In genomic region chr7:45640191-45640957, GRCm38 (mm10) we compare ENCODE assay signal across 13 mouse cellular contexts. TPM values are rescaled to one million over a fixed set of nuclear protein-coding genes. Genes with fewer than 3 reads are reported as not detected.
DNase-seq lines count a peak whose midpoint lies in the region; ATAC-seq and TF ChIP-seq lines count a peak whose summit lies in the region.
"Had no signal": no experiment of that assay in that cellular context is flagged by ENCODE, and none has a peak within 500 bp of the region (broad histone marks: within the 10 kb centered on the region; RNA-seq: fewer than 3 reads in every experiment).

No protein-coding gene starts in this region.

- no peak overlapping the region for H3K9ac ChIP-seq in limb, embryonic 12.5 days (replicated peaks)
- H3K9ac ChIP-seq: liver, embryonic 15.5 days; midbrain, embryonic 12.5 days had no signal

- no peak overlapping the region for H3K4me3 ChIP-seq in limb, embryonic 12.5 days (replicated peaks)
- H3K4me3 ChIP-seq in limb, embryonic 10.5 days: no peak overlapping the region
- H3K4me3 ChIP-seq in myocyte: peak overlapping the region; percentile 16
- H3K4me3 ChIP-seq: erythroblast, embryonic 14.5 days; liver, embryonic 15.5 days; midbrain, embryonic 12.5 days had no signal

- no peaks in the 10 kb centered on the region for H3K79me2 ChIP-seq in myocyte (ENCODE audit: control insufficient read depth, insufficient read depth)

- peaks cover 14% of the 10 kb centered on the region; the same call in 1 of the 2 replicates for H3K36me3 ChIP-seq in limb, embryonic 12.5 days
- peaks cover 11% of the 10 kb centered on the region for H3K36me3 ChIP-seq in limb, embryonic 10.5 days
- H3K36me3 ChIP-seq in myocyte (ENCODE audit: control insufficient read depth, insufficient read depth): no peaks in the 10 kb centered on the region
- H3K36me3 ChIP-seq: liver, embryonic 15.5 days had no signal

- peak; percentile 97 for DNase-seq in heart, adult 11 months
- DNase-seq in heart, postnatal 14 days: no peak
- no peak for DNase-seq in limb, embryonic 10.5 days (ENCODE audit: low spot score)
- peak; percentile 26 to 58 for DNase-seq in gastrocnemius, adult 8-10 months (ENCODE audit: low spot score in 2 of 2)
- no peak for DNase-seq in frontal cortex, postnatal 25 days (ENCODE audit: low spot score in 2 of 2)
- DNase-seq: layer of hippocampus, postnatal 36 days; thymus, adult 2 months had no signal

- 74% methylated on average over 19 of the region's 19 CpGs for WGBS in limb, embryonic 12.5 days
- 80% methylated on average over 19 of the region's 19 CpGs for WGBS in limb, embryonic 10.5 days

- no peak overlapping the region for H3K27ac ChIP-seq in limb, embryonic 12.5 days
- no peak overlapping the region for H3K27ac ChIP-seq in limb, embryonic 10.5 days
- H3K27ac ChIP-seq: hindbrain, postnatal 0 days; liver, embryonic 15.5 days; midbrain, embryonic 12.5 days had no signal

- no peaks in the 10 kb centered on the region for H3K9me3 ChIP-seq in limb, embryonic 12.5 days
- no peaks in the 10 kb centered on the region for H3K9me3 ChIP-seq in limb, embryonic 10.5 days (replicated peaks)
- H3K9me3 ChIP-seq: liver, embryonic 15.5 days; midbrain, embryonic 12.5 days had no signal

- intact Hi-C loops in heart, postnatal 14 days (cut with DNase I): no loop called here

- no peak overlapping the region for H3ac ChIP-seq in myocyte (ENCODE audit: control insufficient read depth, insufficient read length)

- peaks cover 49% of the 10 kb centered on the region for H3K4me1 ChIP-seq in limb, embryonic 12.5 days (replicated peaks)
- peaks cover 52% of the 10 kb centered on the region for H3K4me1 ChIP-seq in limb, embryonic 10.5 days

- TF ChIP-seq POLR2A in myocyte (IDR thresholded peaks at IDR 0.05; ENCODE audit: insufficient read length, low read depth): no peak

- peak overlapping the region; percentile 64; the same call in 1 of the 2 replicates for H3K4me2 ChIP-seq in limb, embryonic 12.5 days
- peak overlapping the region; percentile 64 for H3K4me2 ChIP-seq in myocyte (ENCODE audit: low read depth)
- H3K4me2 ChIP-seq: liver, embryonic 15.5 days had no signal

- no peak for ATAC-seq in limb, embryonic 12.5 days (ENCODE audit: insufficient number of reproducible peaks, insufficient read depth, low FRiP score, low TSS enrichment, low read depth)
- ATAC-seq: hindbrain, postnatal 0 days had no signal

- peaks cover 6% of the 10 kb centered on the region; the same call in 1 of the 2 replicates for H3K27me3 ChIP-seq in limb, embryonic 12.5 days
- peaks cover 21% of the 10 kb centered on the region; the same call in 1 of the 2 replicates for H3K27me3 ChIP-seq in limb, embryonic 10.5 days (ENCODE audit: low read depth, poor library complexity, severe bottlenecking)
- no peaks in the 10 kb centered on the region for H3K27me3 ChIP-seq in myocyte (ENCODE audit: control insufficient read depth, insufficient read depth, insufficient read length)

TF ChIP-seq in myocyte, 11 proteins besides CTCF, POLR2A, EP300 and RAD21:
- TF ChIP-seq E2F4 (IDR thresholded peaks at IDR 0.05; ENCODE audit: insufficient read depth): no peak

RNA-seq across cellular contexts. Expression of gene Mamstr, which starts 0.6 kb away (rescaled TPM):
- 1 to 10 TPM; 6.4 to 6.9 TPM for total RNA-seq in heart, postnatal 14 days (2021)
- 5.7 and 5.9 TPM in 2 replicates for polyA plus RNA-seq in limb, embryonic 12.5 days (2016; fragmentation: Nextera tagmentation; extraction: Ambion mirVana)
- 2.2 and 3.2 TPM in 2 replicates for polyA plus RNA-seq in limb, embryonic 10.5 days (2016; fragmentation: Nextera tagmentation; extraction: Ambion mirVana)
- 10 to 100 TPM; 18.5 to 36.8 (median 28.8) TPM for total RNA-seq in gastrocnemius, adult 8-10 months (2022)
- 12.5 TPM for polyA plus RNA-seq in myocyte (2012; fragmentation: generic; extraction: Trizol)
- polyA plus RNA-seq: erythroblast, embryonic 14.5 days had no signal

RNA-seq across cellular contexts. Expression of gene Rasip1, which starts 13.1 kb away (rescaled TPM):
- 10 to 100 TPM; 42.6 to 42.8 TPM for total RNA-seq in heart, postnatal 14 days (2021)
- 11.7 and 13.4 TPM in 2 replicates for polyA plus RNA-seq in limb, embryonic 12.5 days (2016; fragmentation: Nextera tagmentation; extraction: Ambion mirVana)
- 8.0 and 8.3 TPM in 2 replicates for polyA plus RNA-seq in limb, embryonic 10.5 days (2016; fragmentation: Nextera tagmentation; extraction: Ambion mirVana)
- total RNA-seq in gastrocnemius, adult 8-10 months (2022): 1 to 10 TPM; 5.1 to 7.0 (median 5.3) TPM
- polyA plus RNA-seq in myocyte (2012; fragmentation: generic; extraction: Trizol): 0.40 TPM

RNA-seq across cellular contexts. Expression of gene Izumo1, which starts 18.8 kb away (rescaled TPM):
- under 1 TPM; 0.54 to 0.67 TPM for total RNA-seq in heart, postnatal 14 days (2021)
- polyA plus RNA-seq in limb, embryonic 12.5 days (2016; fragmentation: Nextera tagmentation; extraction: Ambion mirVana): 0.13 and 0.17 TPM in 2 replicates
- polyA plus RNA-seq in limb, embryonic 10.5 days (2016; fragmentation: Nextera tagmentation; extraction: Ambion mirVana): 0.24 TPM in 1 of 2 replicates, not detected in the other
- not detected for total RNA-seq in gastrocnemius, adult 8-10 months (2022)
- polyA plus RNA-seq in myocyte (2012; fragmentation: generic; extraction: Trizol): not detected
- total RNA-seq: layer of hippocampus, postnatal 36 days had no signal
- polyA plus RNA-seq: erythroblast, embryonic 14.5 days had no signal

RNA-seq across cellular contexts. Expression of gene Fut1, which starts 23.3 kb away (rescaled TPM):
- total RNA-seq in heart, postnatal 14 days (2021): under 1 TPM in 1 of 2 experiments, not detected in 1; 0.12 TPM
- polyA plus RNA-seq in limb, embryonic 12.5 days (2016; fragmentation: Nextera tagmentation; extraction: Ambion mirVana): not detected in 2 replicates
- polyA plus RNA-seq in limb, embryonic 10.5 days (2016; fragmentation: Nextera tagmentation; extraction: Ambion mirVana): not detected in 2 replicates
- total RNA-seq in gastrocnemius, adult 8-10 months (2022): not detected
- 3.8 TPM for polyA plus RNA-seq in myocyte (2012; fragmentation: generic; extraction: Trizol)
- total RNA-seq: hindbrain, postnatal 0 days; layer of hippocampus, postnatal 36 days had no signal
- polyA plus RNA-seq: erythroblast, embryonic 14.5 days; hindbrain, postnatal 0 days; liver, embryonic 15.5 days; midbrain, embryonic 12.5 days had no signal

RNA-seq across cellular contexts. Expression of gene Fgf21, which starts 25.1 kb away (rescaled TPM):
- not detected for total RNA-seq in heart, postnatal 14 days (2021)
- polyA plus RNA-seq in limb, embryonic 12.5 days (2016; fragmentation: Nextera tagmentation; extraction: Ambion mirVana): not detected in 2 replicates
- polyA plus RNA-seq in limb, embryonic 10.5 days (2016; fragmentation: Nextera tagmentation; extraction: Ambion mirVana): not detected in 2 replicates
- total RNA-seq in gastrocnemius, adult 8-10 months (2022): not detected
- polyA plus RNA-seq in myocyte (2012; fragmentation: generic; extraction: Trizol): 486 TPM
- total RNA-seq: hindbrain, postnatal 0 days; layer of hippocampus, postnatal 36 days had no signal
- polyA plus RNA-seq: erythroblast, embryonic 14.5 days; hindbrain, postnatal 0 days; liver, embryonic 15.5 days; midbrain, embryonic 12.5 days had no signal

Comparison
In these comparisons a context has a peak if more than half of its experiments do, and no peak if none do; other contexts are left out.
1. DNase-seq: peak in heart, adult 11 months (single experiment) and gastrocnemius, adult 8-10 months (2 of 2); none in heart, postnatal 14 days (0 of 2), limb, embryonic 10.5 days (single experiment) and frontal cortex, postnatal 25 days (0 of 2).